Mouse (Mus musculus) embryo, embryonic 10 days (tissue): ENCODE measurements at regions not wholly inside any gene's neighbourhood (a gene's known extent, or its start where the extent isn't known, plus 50 kb on each side); places are given as distances from the start of the nearest gene placed in this dataset.

Experiments used
- DNase-seq: peaks from one replicate; pipeline ENCODE4 v3.0.0-alpha.2; 2015; ENCODE audit warnings: low spot score

DNA sequence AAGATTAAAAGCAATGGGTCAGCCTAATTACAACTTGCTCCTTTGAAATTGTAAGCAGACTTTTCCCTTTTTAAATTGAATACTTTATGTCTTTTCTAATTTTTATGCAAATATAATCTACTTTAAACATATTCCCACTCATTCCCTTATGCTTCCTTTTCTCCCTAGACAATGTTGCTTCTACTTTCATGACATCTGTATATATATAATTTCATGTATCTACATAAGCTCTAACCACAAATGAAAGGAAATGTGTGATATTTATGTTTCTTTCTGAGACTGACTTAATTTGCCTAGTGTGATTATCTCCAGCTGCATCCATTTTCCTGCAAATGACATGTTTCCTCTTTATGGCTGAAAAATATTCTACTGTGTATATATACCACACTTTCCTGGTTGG is 77.9 kb upstream of the Nampt start:
- DNase-seq = no peak

- no peak for DNase-seq
Measured at GRCm38 (mm10) chr12:32757441-32758119, 61.8 kb upstream of the Nampt start.

- no peak for DNase-seq
Measured at GRCm38 (mm10) chr12:32758150-32758549, 61.2 kb upstream of the Nampt start.

DNA sequence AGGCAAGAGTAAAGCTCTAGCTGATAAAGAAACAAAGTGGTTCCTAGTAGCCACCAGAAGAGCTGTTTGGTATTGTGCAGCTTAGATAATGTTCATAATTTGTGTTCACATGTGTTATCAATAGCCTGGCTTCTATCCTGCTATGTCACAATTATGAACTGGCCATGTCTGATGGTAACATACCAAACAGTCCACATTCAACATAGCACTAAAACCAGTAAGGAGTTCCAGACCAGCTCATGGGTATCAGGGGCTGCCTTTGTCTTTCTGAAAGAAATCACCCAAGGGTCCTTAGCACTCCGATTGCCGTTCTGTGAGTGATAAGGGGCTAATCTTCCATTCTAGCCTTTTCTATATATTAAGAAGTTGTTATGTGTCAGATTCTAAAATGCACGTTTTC is 58.7 kb upstream of the Nampt start:
- DNase-seq = no peak

DNA sequence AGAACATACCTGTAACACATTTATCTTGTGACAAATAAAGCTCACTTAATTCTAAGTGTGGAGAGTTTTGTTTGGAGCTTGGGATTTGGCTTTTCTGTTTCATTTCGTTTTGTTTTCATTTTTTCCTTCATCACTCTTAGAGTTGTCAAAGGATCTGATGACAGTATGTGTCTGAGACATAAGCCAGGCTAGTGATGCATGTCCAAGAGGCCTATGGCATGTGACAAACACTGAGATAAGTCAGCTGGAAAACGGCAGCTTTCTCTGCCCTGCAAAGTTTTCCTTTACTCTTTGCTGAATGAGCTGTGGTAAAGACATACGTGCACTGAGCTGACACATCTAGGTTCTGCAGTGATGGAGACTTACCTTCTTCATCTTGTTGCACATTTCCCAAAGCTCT is 58.3 kb upstream of the Nampt start:
- no peak for DNase-seq

DNA sequence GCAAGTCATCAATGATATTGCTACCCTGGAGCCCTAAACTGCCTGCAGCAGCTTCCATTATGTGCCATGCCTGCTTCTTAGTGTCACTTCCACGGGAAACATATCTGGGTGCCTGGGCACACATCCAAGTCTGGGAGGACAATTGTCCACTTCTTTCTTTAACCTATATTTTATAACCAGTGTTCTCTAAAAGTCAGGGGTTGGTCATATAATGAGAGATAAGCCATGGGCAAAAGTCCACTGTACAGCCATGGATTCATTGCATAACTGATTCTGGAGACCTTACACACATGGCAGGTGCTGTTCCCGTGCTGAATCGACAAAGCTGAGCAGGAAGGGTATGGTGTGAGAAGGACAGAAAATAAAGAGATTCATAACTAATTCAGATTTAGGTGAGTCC is 55.1 kb upstream of the Nampt start:
- DNase-seq = no peak

- no peak for DNase-seq
Measured at GRCm38 (mm10) chr12:32764747-32765146, 54.6 kb upstream of the Nampt start.

- DNase-seq = no peak
Measured at GRCm38 (mm10) chr12:32765861-32766260, 53.5 kb upstream of the Nampt start.

DNA sequence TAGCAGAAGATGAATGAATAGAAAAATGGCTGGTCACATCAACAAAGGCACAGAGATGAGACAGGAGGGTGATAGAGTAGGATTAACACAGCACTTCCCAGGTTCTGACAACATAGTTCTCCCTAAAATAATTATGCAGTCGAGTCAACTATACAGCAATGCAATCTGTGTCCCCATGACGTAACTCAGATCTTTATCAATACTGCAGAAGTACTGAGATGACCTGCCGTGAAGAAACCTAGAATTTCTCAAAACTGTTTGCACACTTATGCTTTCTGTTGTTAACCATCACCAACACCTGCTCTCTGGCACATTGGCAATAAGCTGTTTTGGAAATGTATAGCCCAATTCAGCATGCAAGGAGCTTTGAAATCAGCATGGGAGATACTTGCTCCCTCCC is 52.8 kb upstream of the Nampt start:
- DNase-seq = no peak

DNA sequence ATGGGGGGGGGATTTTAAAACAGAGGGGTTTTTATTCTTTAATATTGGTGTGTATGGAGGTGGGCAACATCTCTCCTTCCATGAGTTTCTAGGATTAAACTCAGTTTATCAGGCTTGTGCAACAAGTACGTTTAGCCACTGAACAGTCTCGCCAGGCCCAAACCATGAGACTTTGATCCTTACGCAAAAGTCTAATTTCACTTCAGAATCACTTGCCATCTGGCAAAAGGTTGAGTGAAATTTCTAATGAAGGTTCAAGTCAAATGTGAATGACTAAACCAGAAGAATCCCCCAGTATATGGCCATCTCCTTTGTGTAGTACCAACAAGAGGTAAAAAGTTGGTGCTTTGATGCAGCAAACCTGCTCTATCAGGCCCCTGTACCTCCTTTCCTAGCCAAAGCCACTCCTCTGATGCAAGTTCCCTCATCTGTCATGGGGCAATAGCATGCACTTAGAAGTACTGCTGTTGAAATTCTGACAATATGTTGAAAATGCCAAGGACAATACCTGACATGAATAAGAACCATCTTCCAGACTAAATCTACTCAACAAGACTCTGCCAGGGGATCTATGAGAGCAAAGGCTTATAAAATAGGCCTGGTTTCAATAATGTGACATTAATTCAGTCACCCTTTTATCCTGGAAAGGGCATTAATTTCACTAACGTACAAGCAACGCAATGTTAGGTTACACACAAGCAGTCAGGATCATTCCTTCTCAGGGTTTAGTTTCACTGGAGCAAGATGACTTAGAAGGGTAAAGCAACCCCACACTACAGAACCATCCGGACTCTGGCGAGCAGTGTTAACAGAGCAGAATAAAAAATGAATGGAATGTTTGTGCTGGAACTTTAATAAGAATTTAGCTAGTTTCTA is 51.9 kb upstream of the Nampt start:
- no peak for DNase-seq

DNA sequence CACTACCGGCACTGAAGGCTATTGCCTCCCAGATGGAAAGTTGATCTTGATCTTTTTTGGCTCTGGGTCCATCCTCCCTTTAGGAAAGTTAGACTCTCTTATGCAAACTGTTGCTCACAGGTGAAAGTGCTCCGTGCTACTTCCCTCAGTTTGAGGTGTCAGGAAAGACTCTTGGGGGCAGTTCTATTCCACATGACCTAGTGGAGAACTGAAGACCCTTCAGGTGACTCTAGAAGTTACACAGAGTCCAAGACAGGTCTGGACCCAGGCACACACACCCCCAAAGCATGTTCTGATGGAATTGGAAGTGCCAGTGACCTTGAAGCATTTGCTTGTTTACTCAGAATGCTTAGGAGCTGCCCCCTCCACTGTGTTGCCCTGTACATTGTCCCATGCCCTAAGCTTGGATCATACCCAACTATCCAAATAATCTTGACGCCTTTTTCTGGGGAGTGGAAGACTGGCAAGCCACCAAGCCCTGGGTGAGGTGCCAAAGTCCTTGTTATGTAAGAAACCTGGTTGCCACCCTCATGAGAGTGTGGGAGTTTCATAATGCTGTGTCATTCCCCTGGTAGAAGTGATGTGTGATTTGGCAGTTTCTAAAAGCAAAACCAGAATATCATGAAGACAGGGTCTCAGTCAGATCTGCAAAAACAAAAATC is 51.1 kb upstream of the Nampt start:
- DNase-seq = no peak

DNA sequence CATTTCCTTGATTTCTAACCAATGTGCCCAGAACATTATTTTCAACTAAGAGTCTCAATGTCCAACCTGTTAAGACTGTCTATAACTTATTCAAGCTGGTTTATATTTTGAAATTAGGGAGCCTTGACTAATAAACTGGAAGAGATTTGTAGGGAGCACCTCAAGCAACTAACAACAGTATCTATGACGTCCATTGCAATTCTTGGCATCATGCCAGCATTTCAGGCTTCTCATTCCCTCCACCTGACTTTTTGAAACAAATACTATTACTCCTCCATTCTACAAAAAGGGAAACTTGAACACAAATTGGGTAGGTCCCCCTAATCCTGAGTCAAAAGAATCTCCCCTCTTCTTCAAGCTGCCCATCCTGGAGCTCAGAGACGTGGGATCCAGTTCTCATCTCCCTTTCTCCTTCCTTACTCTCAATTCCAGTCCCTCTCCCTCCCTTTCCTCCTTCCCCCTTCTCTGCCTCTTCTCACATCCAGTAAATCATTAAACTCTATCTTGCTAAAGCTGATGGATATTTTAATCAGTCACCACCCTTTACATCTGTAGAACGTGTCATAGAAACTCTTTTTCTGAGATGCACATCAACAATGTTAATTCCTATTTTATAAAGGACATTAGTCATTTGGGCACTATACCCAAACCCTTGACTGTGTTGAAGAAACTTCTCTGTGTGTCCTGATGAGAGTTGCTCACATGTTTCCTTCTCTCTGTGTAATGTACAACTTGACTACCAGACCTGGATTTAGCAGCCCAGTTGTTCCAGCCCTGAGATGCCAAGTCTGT is 50.4 kb upstream of the Nampt start:
- DNase-seq = no peak
